Mouse (Mus musculus): ENCODE data around the gene Chd6. TPM values are rescaled to one million over a fixed set of nuclear protein-coding genes. Genes with fewer than 3 reads are reported as not detected.

Chd6 gene
- polyA plus RNA-seq, 1 experiment: 9.5 TPM

DNA sequence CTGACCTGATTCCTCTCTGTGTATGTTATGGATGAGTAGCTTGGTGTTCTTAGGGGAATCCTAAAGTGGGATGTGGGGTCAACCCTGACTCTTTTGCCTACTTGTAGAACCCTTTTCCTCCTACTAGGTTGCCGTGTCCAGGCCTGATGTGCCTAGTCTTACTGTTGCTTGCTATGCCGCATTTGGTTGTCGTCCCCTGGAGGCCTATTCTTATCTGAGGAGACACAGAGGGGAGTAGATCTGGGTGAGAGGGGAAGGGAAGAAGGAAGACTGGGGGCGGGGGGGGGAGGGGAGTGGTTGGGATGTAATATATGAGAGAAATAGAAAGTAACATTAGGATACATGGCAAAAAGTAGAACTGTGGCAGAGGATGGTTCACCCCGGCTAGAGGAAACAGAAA is 33.3 kb downstream of the Chd6 start:
- Histone ChIP-seq H3K36me3 (ENCODE audit: control insufficient read depth, insufficient read depth, low read length) (no peaks in the 10 kb centered on the region), H3K4me3 (ENCODE audit: extremely low read depth, insufficient read depth, insufficient read length) (no peak overlapping the region), H3K27me3 (ENCODE audit: control insufficient read depth, insufficient read depth, low read length) (no peaks in the 10 kb centered on the region), H3K4me1 (ENCODE audit: control insufficient read depth, insufficient read depth, insufficient read length) (no peaks in the 10 kb centered on the region; the same call in 1 of the 2 replicates), H3K27ac (ENCODE audit: insufficient read depth, low read length) (no peak overlapping the region)
- TF ChIP-seq POLR2A (IDR thresholded peaks at IDR 0.05; ENCODE audit: low read depth, low read length): no peak
- no peak for TF ChIP-seq CTCF (IDR thresholded peaks at IDR 0.05; ENCODE audit: extremely low read depth, insufficient read depth, insufficient read length, insufficient replicate concordance)
- WGBS: 84% methylated on average over 5 of the region's 5 CpGs
- no peak for DNase-seq (ENCODE audit: low read depth in 1 of 2, low spot score in 2 of 2)

DNA sequence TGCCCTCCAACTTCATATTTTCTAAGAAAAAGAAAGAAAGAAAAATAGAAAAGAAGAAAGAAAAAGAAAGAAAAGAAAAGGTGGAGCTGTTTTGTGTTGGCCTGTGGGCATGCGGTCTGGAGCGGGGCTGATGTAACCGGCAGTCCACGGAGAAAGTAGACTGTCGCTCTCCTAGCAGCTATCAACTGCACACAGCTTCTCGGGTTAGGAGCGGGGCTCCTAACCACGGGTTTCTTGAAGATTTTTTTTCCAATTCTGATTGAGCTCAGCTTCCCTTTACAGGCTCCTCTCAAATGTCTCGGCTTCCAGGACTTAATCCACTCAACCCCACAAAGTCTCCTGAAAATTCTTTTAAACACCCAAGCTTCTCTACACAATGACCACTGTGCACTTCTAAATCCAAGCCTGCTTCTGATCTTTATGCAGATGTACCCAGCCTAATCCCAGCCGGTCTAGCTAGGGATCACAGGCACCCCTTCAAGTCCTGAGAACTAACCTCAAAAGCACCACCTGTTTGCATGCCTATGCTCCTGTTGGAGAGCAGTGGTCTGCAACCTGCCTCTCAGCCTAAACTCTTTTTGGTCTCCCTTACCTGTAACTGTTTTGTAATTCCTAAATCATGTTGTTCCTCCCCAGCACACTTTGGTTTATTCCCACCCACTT is 42.6 kb downstream of the Chd6 start:
- Histone ChIP-seq H3K4me1 (ENCODE audit: control insufficient read depth, insufficient read depth, insufficient read length) (no peaks in the 10 kb centered on the region), H3K36me3 (ENCODE audit: control insufficient read depth, insufficient read depth, low read length) (no peaks in the 10 kb centered on the region), H3K4me3 (ENCODE audit: extremely low read depth, insufficient read depth, insufficient read length) (no peak overlapping the region), H3K27ac (ENCODE audit: insufficient read depth, low read length) (no peak overlapping the region), H3K27me3 (ENCODE audit: control insufficient read depth, insufficient read depth, low read length) (no peaks in the 10 kb centered on the region)
- no peak for TF ChIP-seq POLR2A (IDR thresholded peaks at IDR 0.05; ENCODE audit: low read depth, low read length)
- no peak for TF ChIP-seq CTCF (IDR thresholded peaks at IDR 0.05; ENCODE audit: extremely low read depth, insufficient read depth, insufficient read length, insufficient replicate concordance)
- DNase-seq (ENCODE audit: low read depth in 1 of 2, low spot score in 2 of 2): no peak
- WGBS: 66% methylated on average over 10 of the region's 10 CpGs

DNA sequence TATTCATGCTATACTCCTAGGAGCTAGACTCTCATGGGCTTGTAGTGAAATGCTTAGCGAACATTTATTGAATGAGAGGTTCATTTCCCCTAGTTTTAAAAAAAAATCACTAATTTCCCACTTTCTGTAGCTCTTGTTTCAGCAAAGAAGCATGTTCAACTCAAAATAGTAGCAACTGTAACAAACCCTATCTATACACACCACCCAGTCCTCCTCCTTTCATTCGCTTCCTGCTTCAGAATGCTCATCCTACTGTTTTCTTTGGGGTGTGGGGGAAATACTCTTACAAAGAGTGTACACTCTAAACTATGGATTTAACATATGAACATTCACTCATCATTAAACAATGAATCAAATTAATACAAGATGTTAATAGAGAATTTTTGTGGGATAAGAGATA is 43.3 kb downstream of the Chd6 start:
- no peaks in the 10 kb centered on the region for H3K27me3 ChIP-seq (ENCODE audit: control insufficient read depth, insufficient read depth, low read length)
- no peak overlapping the region for H3K4me3 ChIP-seq (ENCODE audit: extremely low read depth, insufficient read depth, insufficient read length)
- DNase-seq (ENCODE audit: low read depth in 1 of 2, low spot score in 2 of 2): no peak
- no peaks in the 10 kb centered on the region for H3K36me3 ChIP-seq (ENCODE audit: control insufficient read depth, insufficient read depth, low read length)
- H3K4me1 ChIP-seq (ENCODE audit: control insufficient read depth, insufficient read depth, insufficient read length): no peaks in the 10 kb centered on the region
- TF ChIP-seq POLR2A (IDR thresholded peaks at IDR 0.05; ENCODE audit: low read depth, low read length) (no peak), CTCF (IDR thresholded peaks at IDR 0.05; ENCODE audit: extremely low read depth, insufficient read depth, insufficient read length, insufficient replicate concordance) (no peak)
- 89% methylated on average over 2 of the region's 2 CpGs for WGBS
- H3K27ac ChIP-seq (ENCODE audit: insufficient read depth, low read length): no peak overlapping the region

DNA sequence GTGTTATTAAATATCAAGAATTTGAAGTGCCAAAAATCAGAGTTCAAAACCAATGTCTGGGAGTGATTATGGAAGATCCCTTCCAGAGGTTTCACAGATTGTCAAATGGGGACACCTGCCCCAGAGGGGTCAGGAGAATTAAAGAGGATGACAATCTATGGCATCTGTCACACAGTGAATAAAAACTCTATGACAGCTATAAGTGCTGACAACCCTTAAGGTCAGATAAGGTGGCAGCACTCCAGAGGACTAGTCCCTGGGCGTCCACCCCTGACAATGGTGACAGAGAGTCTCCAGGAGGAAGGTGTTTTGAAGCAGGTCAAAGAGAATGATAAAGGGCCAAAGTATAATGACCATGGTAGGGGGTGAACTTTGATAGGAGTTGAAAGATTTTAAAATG is 44.0 kb downstream of the Chd6 start:
- H3K4me1 ChIP-seq (ENCODE audit: control insufficient read depth, insufficient read depth, insufficient read length): no peaks in the 10 kb centered on the region
- WGBS: 88% methylated on average over 1 of the region's 1 CpGs
- no peak for TF ChIP-seq POLR2A (IDR thresholded peaks at IDR 0.05; ENCODE audit: low read depth, low read length)
- no peak for TF ChIP-seq CTCF (IDR thresholded peaks at IDR 0.05; ENCODE audit: extremely low read depth, insufficient read depth, insufficient read length, insufficient replicate concordance)
- no peak overlapping the region for H3K4me3 ChIP-seq (ENCODE audit: extremely low read depth, insufficient read depth, insufficient read length)
- no peak overlapping the region for H3K27ac ChIP-seq (ENCODE audit: insufficient read depth, low read length)
- DNase-seq (ENCODE audit: low read depth in 1 of 2, low spot score in 2 of 2): no peak
- no peaks in the 10 kb centered on the region for H3K36me3 ChIP-seq (ENCODE audit: control insufficient read depth, insufficient read depth, low read length)
- no peaks in the 10 kb centered on the region for H3K27me3 ChIP-seq (ENCODE audit: control insufficient read depth, insufficient read depth, low read length)

DNA sequence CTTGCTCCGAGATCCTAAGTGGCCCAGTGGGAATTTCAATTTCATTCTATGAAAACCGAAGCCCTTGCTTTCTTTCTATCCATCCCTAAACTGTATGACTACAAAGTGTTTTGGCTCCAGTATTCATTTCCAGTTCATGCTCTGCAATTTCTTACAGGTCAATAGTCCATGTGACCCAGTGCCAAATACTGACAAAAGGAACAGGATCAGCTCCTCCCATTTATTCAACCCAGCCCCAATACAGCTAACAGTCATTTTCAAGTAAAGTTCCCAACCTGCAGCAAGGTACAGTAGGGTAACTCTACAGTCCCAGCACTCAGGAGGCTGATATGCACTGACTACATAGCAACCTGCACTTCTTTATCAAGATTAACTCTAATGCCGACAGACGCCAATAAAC is 50.0 kb downstream of the Chd6 start:
- no peaks in the 10 kb centered on the region for H3K27me3 ChIP-seq (ENCODE audit: control insufficient read depth, insufficient read depth, low read length)

DNA sequence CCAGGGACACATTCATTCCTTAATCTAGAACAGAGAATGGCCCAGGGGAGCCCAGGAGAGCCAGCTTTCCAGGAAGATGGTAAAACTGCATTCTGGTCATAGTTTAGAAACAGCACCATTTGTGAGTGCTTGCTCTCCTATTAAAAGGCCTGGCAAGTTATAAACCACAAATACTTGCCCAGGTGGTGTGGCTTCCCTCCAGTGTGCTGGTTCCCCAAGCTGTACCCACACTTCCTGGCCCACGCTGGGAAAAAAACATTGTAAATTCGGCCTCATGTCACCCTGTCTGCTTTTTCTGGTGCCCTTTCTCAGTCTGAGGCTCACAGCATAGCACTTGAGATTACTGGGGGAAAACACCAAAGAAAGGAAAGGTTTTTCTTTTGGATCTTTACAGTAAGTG is 55.1 kb downstream of the Chd6 start:
- 19% methylated on average over 2 of the region's 2 CpGs for WGBS
- Histone ChIP-seq H3K27ac (ENCODE audit: insufficient read depth, low read length) (no peak overlapping the region), H3K36me3 (ENCODE audit: control insufficient read depth, insufficient read depth, low read length) (peaks cover 8% of the 10 kb centered on the region), H3K27me3 (ENCODE audit: control insufficient read depth, insufficient read depth, low read length) (no peaks in the 10 kb centered on the region), H3K4me3 (ENCODE audit: extremely low read depth, insufficient read depth, insufficient read length) (no peak overlapping the region), H3K4me1 (ENCODE audit: control insufficient read depth, insufficient read depth, insufficient read length) (no peaks in the 10 kb centered on the region)
- TF ChIP-seq POLR2A (IDR thresholded peaks at IDR 0.05; ENCODE audit: low read depth, low read length) (no peak), CTCF (IDR thresholded peaks at IDR 0.05; ENCODE audit: extremely low read depth, insufficient read depth, insufficient read length, insufficient replicate concordance) (no peak)
- DNase-seq (ENCODE audit: low read depth in 1 of 2, low spot score in 2 of 2): no peak

More for the DNA sequence above, 50.0 kb downstream of the Chd6 start:
- no peak overlapping the region for H3K27ac ChIP-seq (ENCODE audit: insufficient read depth, low read length)
- no peak for DNase-seq (ENCODE audit: low read depth in 1 of 2, low spot score in 2 of 2)
- no peaks in the 10 kb centered on the region; the same call in none of the 2 replicates for H3K36me3 ChIP-seq (ENCODE audit: control insufficient read depth, insufficient read depth, low read length)
- no peaks in the 10 kb centered on the region for H3K4me1 ChIP-seq (ENCODE audit: control insufficient read depth, insufficient read depth, insufficient read length)
- TF ChIP-seq POLR2A (IDR thresholded peaks at IDR 0.05; ENCODE audit: low read depth, low read length): no peak
- TF ChIP-seq CTCF (IDR thresholded peaks at IDR 0.05; ENCODE audit: extremely low read depth, insufficient read depth, insufficient read length, insufficient replicate concordance): no peak
- H3K4me3 ChIP-seq (ENCODE audit: extremely low read depth, insufficient read depth, insufficient read length): no peak overlapping the region
- 93% methylated on average over 4 of the region's 4 CpGs for WGBS

DNA sequence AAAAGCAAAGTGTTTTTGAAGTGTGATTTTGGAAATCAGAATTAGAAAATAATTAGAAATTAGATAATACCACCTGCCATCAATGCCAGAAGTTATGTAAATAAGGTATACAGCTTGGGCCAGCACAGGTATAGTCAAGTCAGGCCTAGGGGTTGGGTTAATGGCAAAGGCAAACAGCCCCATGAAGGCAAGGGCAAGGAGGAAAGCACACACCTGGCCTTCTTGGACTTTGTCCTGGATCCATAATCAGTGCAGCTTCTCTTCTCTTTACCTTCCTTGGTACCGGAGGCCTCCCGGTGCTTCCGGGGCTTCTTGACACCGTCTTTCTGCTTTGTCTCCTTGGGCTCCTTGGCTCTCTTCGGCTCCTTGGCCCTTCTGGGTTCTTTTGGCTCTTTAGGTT is 56.7 kb downstream of the Chd6 start:
- TF ChIP-seq POLR2A (IDR thresholded peaks at IDR 0.05; ENCODE audit: low read depth, low read length): no peak
- TF ChIP-seq CTCF (IDR thresholded peaks at IDR 0.05; ENCODE audit: extremely low read depth, insufficient read depth, insufficient read length, insufficient replicate concordance): no peak
- Histone ChIP-seq H3K4me3 (ENCODE audit: extremely low read depth, insufficient read depth, insufficient read length) (no peak overlapping the region), H3K36me3 (ENCODE audit: control insufficient read depth, insufficient read depth, low read length) (peaks cover 8% of the 10 kb centered on the region), H3K4me1 (ENCODE audit: control insufficient read depth, insufficient read depth, insufficient read length) (no peaks in the 10 kb centered on the region), H3K27ac (ENCODE audit: insufficient read depth, low read length) (no peak overlapping the region), H3K27me3 (ENCODE audit: control insufficient read depth, insufficient read depth, low read length) (no peaks in the 10 kb centered on the region)
- WGBS: 98% methylated on average over 5 of the region's 5 CpGs
- DNase-seq (ENCODE audit: low read depth in 1 of 2, low spot score in 2 of 2): no peak

All from spleen, adult 2 months (tissue).